Mouse (Mus musculus) liver, postnatal 0 days (tissue): ENCODE results near the gene Adcy4. TPM values are rescaled to one million over a fixed set of nuclear protein-coding genes. Genes with fewer than 3 reads are reported as not detected.
A peak's percentile ranks its signal among the peaks of the same experiment; 100 is the strongest.

Experiments used
- ATAC-seq: fragments of 200-750 bp; cut with Nextera tagmentation; 2 replicates; pipeline ENCODE4 v1.8.0; 2017; ENCODE audit warnings: mild to moderate bottlenecking, moderate library complexity
- DNase-seq: peaks from one replicate; pipeline ENCODE4 v3.0.0-alpha.2; 2016
- H3K27ac ChIP-seq: fragments of 300-500 bp; sonication (generic); 2 replicates; pipeline ENCODE4 v1.5.1; 2014; ENCODE audit warnings: antibody characterized with exemption, moderate library complexity, mild to moderate bottlenecking, low read depth
- H3K27me3 ChIP-seq: fragments of 300-500 bp; sonication (generic); 2 replicates; pipeline ENCODE4 v1.6.1; 2014; ENCODE audit warnings: low read length, control low read depth, mixed read lengths; ENCODE audit not compliant: insufficient read depth
- H3K36me3 ChIP-seq: fragments of 300-500 bp; sonication (generic); replicated peaks from 2 replicates; pipeline ENCODE4 v1.6.1; 2014; ENCODE audit warnings: mild to moderate bottlenecking, control low read depth, low read length, moderate library complexity, mixed read lengths; ENCODE audit not compliant: insufficient read depth
- H3K4me1 ChIP-seq: fragments of 300-500 bp; sonication (generic); 2 replicates; pipeline ENCODE4 v1.6.1; 2014; ENCODE audit warnings: antibody characterized with exemption, mild to moderate bottlenecking, control low read depth; ENCODE audit not compliant: insufficient read depth
- H3K4me2 ChIP-seq: fragments of 300-500 bp; sonication (generic); 2 replicates; pipeline ENCODE4 v1.6.1; 2014; ENCODE audit warnings: low read depth, mild to moderate bottlenecking, low read length, moderate library complexity, mixed read lengths
- H3K4me3 ChIP-seq: fragments of 300-500 bp; sonication (generic); 2 replicates; pipeline ENCODE4 v1.5.1; 2014; ENCODE audit warnings: low read depth, low read length
- H3K9ac ChIP-seq: fragments of 300-500 bp; sonication (generic); replicated peaks from 2 replicates; pipeline ENCODE4 v1.6.1; 2014; ENCODE audit warnings: mild to moderate bottlenecking, moderate library complexity
- H3K9me3 ChIP-seq: fragments of 300-500 bp; sonication (generic); 2 replicates; pipeline ENCODE4 v1.6.1; 2016; ENCODE audit warnings: mild to moderate bottlenecking, control low read depth, low read length, mixed read lengths
- CTCF ChIP-seq: sonication (generic); IDR thresholded peaks from 2 replicates; pipeline ENCODE4 v1.5.1; 2016; ENCODE audit warnings: antibody characterized with exemption, low read depth
- EP300 ChIP-seq: IDR thresholded peaks from 2 replicates; pipeline ENCODE4 v1.6.1; 2016; ENCODE audit warnings: antibody characterized with exemption, low read depth, mild to moderate bottlenecking
- WGBS: fragments of 180-500 bp; shearing (Covaris S2); extraction: QIAGEN DNeasy Blood & Tissue Kit; methylation state at CpG from one replicate; pipeline ENCODE4 v1.1.7; 2014; ENCODE audit not compliant: insufficient replicate concordance; 5-methylcytosine and 5-hydroxymethylcytosine counted together
- polyA plus RNA-seq: library from polyadenylated mRNA; unstranded; fragments of >200 nt; fragmentation: Nextera tagmentation; extraction: Ambion mirVana; gene quantifications from 2 replicates; pipeline ENCODE4 v1.2.1, GENCODE M21; 2015

Gene Adcy4
- polyA plus RNA-seq, 1 experiment from 2014 or later, result 1.7 TPM

DNA sequence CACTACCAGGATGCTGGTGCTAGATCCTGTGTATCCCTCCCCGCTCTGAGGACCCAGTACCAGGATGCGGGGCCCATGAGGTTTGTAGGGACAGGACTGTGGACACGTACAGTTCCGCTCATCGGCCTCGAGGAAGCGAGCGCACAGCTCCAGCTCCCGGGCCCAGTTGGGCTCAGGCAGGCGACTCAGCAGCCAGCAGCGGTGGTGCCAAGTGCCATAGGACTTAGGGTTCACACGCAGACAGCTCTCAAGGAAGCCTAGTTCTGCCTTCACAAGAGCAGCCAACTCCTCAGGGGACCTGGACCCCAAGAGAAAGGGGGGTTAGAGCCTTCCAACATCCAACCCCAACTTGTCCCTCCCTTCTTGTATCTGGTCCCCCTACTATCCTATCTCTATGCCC is 63.2 kb downstream of the Adcy4 start:
- no peak overlapping the region for H3K9ac ChIP-seq
- DNase-seq, result no peak
- no peaks in the 10 kb centered on the region for H3K27me3 ChIP-seq

GRCm38 (mm10) chr14:55719737-55720136 is 64.2 kb downstream of the Adcy4 start:
- Histone ChIP-seq H3K4me2 (no peak overlapping the region), H3K27ac (no peak overlapping the region), H3K4me3 (no peak overlapping the region), H3K36me3 (peaks cover 19% of the 10 kb centered on the region), H3K9ac (no peak overlapping the region), H3K4me1 (peaks cover 22% of the 10 kb centered on the region), H3K27me3 (no peaks in the 10 kb centered on the region), H3K9me3 (no peaks in the 10 kb centered on the region)
- DNase-seq (no peak), ATAC-seq (no peak)
- no peak for TF ChIP-seq EP300
- no peak for TF ChIP-seq CTCF
- 78% methylated on average over 6 of the region's 6 CpGs for WGBS

More for the DNA sequence above, 63.2 kb downstream of the Adcy4 start:
- H3K4me2 ChIP-seq, result peak overlapping the region; percentile 84
- peaks cover 28% of the 10 kb centered on the region for H3K4me1 ChIP-seq
- H3K9me3 ChIP-seq, result no peaks in the 10 kb centered on the region
- no peak overlapping the region for H3K4me3 ChIP-seq
- no peak for TF ChIP-seq CTCF
- no peak for TF ChIP-seq EP300
- H3K36me3 ChIP-seq, result peaks cover 19% of the 10 kb centered on the region
- peak overlapping the region; percentile 56 for H3K27ac ChIP-seq
- ATAC-seq, result no peak
- WGBS, result 88% methylated on average over 12 of the region's 12 CpGs

Other genes with a start within 250 kb of the Adcy4 start
- gene Pck2, start 243.8 kb downstream of the Adcy4 start, polyA plus RNA-seq, result 19.9 and 20.7 TPM in 2 replicates
- gene Dcaf11, start 224.1 kb downstream of the Adcy4 start, polyA plus RNA-seq, result 59.9 and 62.7 TPM in 2 replicates
- 1.3 and 1.4 TPM in 2 replicates for gene A730061H03Rik, start 223.7 kb downstream of the Adcy4 start, polyA plus RNA-seq
- 1.8 and 4.6 TPM in 2 replicates for gene Fitm1, start 208.5 kb downstream of the Adcy4 start, polyA plus RNA-seq
- gene Psme1, start 206.0 kb downstream of the Adcy4 start, polyA plus RNA-seq, result 162 and 180 TPM in 2 replicates
- gene Emc9, start 198.8 kb downstream of the Adcy4 start, polyA plus RNA-seq, result 17.3 and 19.2 TPM in 2 replicates
- gene Psme2, start 193.0 kb downstream of the Adcy4 start, polyA plus RNA-seq, result 222 and 231 TPM in 2 replicates
- gene Rnf31, start 192.4 kb downstream of the Adcy4 start, polyA plus RNA-seq, result 8.5 and 9.6 TPM in 2 replicates
- 18.6 and 19.4 TPM in 2 replicates for gene Irf9, start 180.5 kb downstream of the Adcy4 start, polyA plus RNA-seq
- gene Rec8, start 166.1 kb downstream of the Adcy4 start, polyA plus RNA-seq, result 1.5 and 2.2 TPM in 2 replicates
- gene Ipo4, start 148.1 kb downstream of the Adcy4 start, polyA plus RNA-seq, result 14.7 and 16.6 TPM in 2 replicates
- gene Gm49378, start 146.2 kb downstream of the Adcy4 start, polyA plus RNA-seq, result 0.99 and 1.6 TPM in 2 replicates
- gene Tm9sf1, start 140.3 kb downstream of the Adcy4 start, polyA plus RNA-seq, result 39.3 and 42.8 TPM in 2 replicates
- 0.06 and 0.21 TPM in 2 replicates for gene Tssk4, start 133.9 kb downstream of the Adcy4 start, polyA plus RNA-seq
- gene Mdp1, start 123.6 kb downstream of the Adcy4 start, polyA plus RNA-seq, result 16.0 and 16.1 TPM in 2 replicates
- gene Gmpr2, start 112.2 kb downstream of the Adcy4 start, polyA plus RNA-seq, result 15.0 and 17.4 TPM in 2 replicates
- gene Nedd8, start 112.0 kb downstream of the Adcy4 start, polyA plus RNA-seq, result 228 and 231 TPM in 2 replicates
- 11.5 and 14.1 TPM in 2 replicates for gene Tinf2, start 102.3 kb downstream of the Adcy4 start, polyA plus RNA-seq
- 3.6 and 4.7 TPM in 2 replicates for gene Tgm1, start 70.2 kb downstream of the Adcy4 start, polyA plus RNA-seq
- gene Rabggta, start 61.8 kb downstream of the Adcy4 start, polyA plus RNA-seq, result 18.5 and 21.2 TPM in 2 replicates
- gene Dhrs1, start 38.4 kb downstream of the Adcy4 start, polyA plus RNA-seq, result 98.6 and 103 TPM in 2 replicates
- 13.2 and 14.5 TPM in 2 replicates for gene Nop9, start 38.4 kb downstream of the Adcy4 start, polyA plus RNA-seq
- 191 and 192 TPM in 2 replicates for gene Cideb, start 25.6 kb downstream of the Adcy4 start, polyA plus RNA-seq
- 1.8 and 2.1 TPM in 2 replicates for gene Ltb4r2, start 22.7 kb downstream of the Adcy4 start, polyA plus RNA-seq
- gene Ltb4r1, start 18.1 kb downstream of the Adcy4 start, polyA plus RNA-seq, result 21.6 and 22.0 TPM in 2 replicates
- 9.6 and 10.3 TPM in 2 replicates for gene Ripk3, start 4.8 kb upstream of the Adcy4 start, polyA plus RNA-seq
- gene Nfatc4, start 39.0 kb upstream of the Adcy4 start, polyA plus RNA-seq, result 0.41 and 0.63 TPM in 2 replicates
- 0.63 and 0.70 TPM in 2 replicates for gene Nynrin, start 69.9 kb upstream of the Adcy4 start, polyA plus RNA-seq
- gene Cbln3, start 100.3 kb upstream of the Adcy4 start, polyA plus RNA-seq, result 0.29 and 0.40 TPM in 2 replicates
- 4.6 and 5.2 TPM in 2 replicates for gene Khnyn, start 100.9 kb upstream of the Adcy4 start, polyA plus RNA-seq
- gene Sdr39u1, start 116.2 kb upstream of the Adcy4 start, polyA plus RNA-seq, result 26.2 and 26.9 TPM in 2 replicates
- gene Cma1, start 160.6 kb upstream of the Adcy4 start, polyA plus RNA-seq, result 0.59 and 1.7 TPM in 2 replicates
- gene Cma2, start 166.9 kb upstream of the Adcy4 start, polyA plus RNA-seq, result not detected in 2 replicates
- not detected in 2 replicates for gene Mcpt1, start 233.9 kb upstream of the Adcy4 start, polyA plus RNA-seq
- gene Mcpt9, start 246.4 kb upstream of the Adcy4 start, polyA plus RNA-seq, result not detected in 2 replicates